Mouse (Mus musculus): ENCODE data around the gene Gm17622. TPM values are rescaled to one million over a fixed set of nuclear protein-coding genes. Genes with fewer than 3 reads are reported as not detected.

Gm17622 gene
- total RNA-seq, 2 experiments from 2014 or later: not detected

GRCm38 (mm10) chr13:96510635-96511034 lies 20.1 kb downstream of the Gm17622 start:
- DNase-seq (ENCODE audit: low spot score in 2 of 2): no peak

- no peak for DNase-seq (ENCODE audit: low spot score in 2 of 2)
These were observed 20.7 kb downstream of the Gm17622 start for GRCm38 (mm10) chr13:96511262-96511661.

GRCm38 (mm10) chr13:96511893-96512292 lies 21.4 kb downstream of the Gm17622 start:
- no peak for DNase-seq (ENCODE audit: low spot score in 2 of 2)

GRCm38 (mm10) chr13:96514154-96514942 lies 23.8 kb downstream of the Gm17622 start:
- DNase-seq (ENCODE audit: low spot score in 2 of 2): no peak

- DNase-seq (ENCODE audit: low spot score in 2 of 2): no peak
These were observed 25.7 kb downstream of the Gm17622 start for GRCm38 (mm10) chr13:96516249-96516648.

- DNase-seq (ENCODE audit: low spot score in 2 of 2): no peak
These were observed 26.8 kb downstream of the Gm17622 start for GRCm38 (mm10) chr13:96517335-96517734.

- DNase-seq (ENCODE audit: low spot score in 2 of 2): no peak
These were observed 30.8 kb downstream of the Gm17622 start for GRCm38 (mm10) chr13:96521294-96521693.

- DNase-seq (ENCODE audit: low spot score in 2 of 2): no peak
These were observed 36.5 kb downstream of the Gm17622 start for GRCm38 (mm10) chr13:96527022-96527421.

- no peak for DNase-seq (ENCODE audit: low spot score in 2 of 2)
These were observed 37.3 kb downstream of the Gm17622 start for GRCm38 (mm10) chr13:96527856-96528255.

GRCm38 (mm10) chr13:96528776-96529175 lies 38.2 kb downstream of the Gm17622 start:
- DNase-seq (ENCODE audit: low spot score in 2 of 2): no peak

GRCm38 (mm10) chr13:96529542-96529941 lies 39.0 kb downstream of the Gm17622 start:
- no peak for DNase-seq (ENCODE audit: low spot score in 2 of 2)

GRCm38 (mm10) chr13:96530064-96530463 lies 39.5 kb downstream of the Gm17622 start:
- DNase-seq (ENCODE audit: low spot score in 2 of 2): no peak

GRCm38 (mm10) chr13:96532176-96532575 lies 41.6 kb downstream of the Gm17622 start:
- DNase-seq (ENCODE audit: low spot score in 2 of 2): no peak

GRCm38 (mm10) chr13:96533742-96534141 lies 43.2 kb downstream of the Gm17622 start:
- DNase-seq (ENCODE audit: low spot score in 2 of 2): no peak

GRCm38 (mm10) chr13:96536821-96537572 lies 46.5 kb downstream of the Gm17622 start:
- no peak for DNase-seq (ENCODE audit: low spot score in 2 of 2)

- DNase-seq (ENCODE audit: low spot score in 2 of 2): no peak
These were observed 47.6 kb downstream of the Gm17622 start for GRCm38 (mm10) chr13:96538103-96538502.

Other genes starting within 250 kb of the Gm17622 start
- 10 to 100 TPM; 12.5 to 16.3 TPM for gene Poc5, start 102.4 kb upstream of the Gm17622 start, total RNA-seq (2021)
- gene Ankdd1b, start 19.5 kb upstream of the Gm17622 start, total RNA-seq (2021): under 1 TPM; 0.31 to 0.56 TPM
- 1 to 10 TPM; 7.1 to 8.8 TPM for gene Polk, start 51.8 kb downstream of the Gm17622 start, total RNA-seq (2021)
- 10 to 100 TPM; 35.3 to 43.1 TPM for gene Col4a3bp, start 51.9 kb downstream of the Gm17622 start, total RNA-seq (2021)
- 10 to 100 TPM; 37.1 to 42.1 TPM for gene Hmgcr, start 180.2 kb downstream of the Gm17622 start, total RNA-seq (2021)